Mouse (Mus musculus): ENCODE data around the gene Uqcc1. TPM values are rescaled to one million over a fixed set of nuclear protein-coding genes. Genes with fewer than 3 reads are reported as not detected.
A peak's percentile ranks its signal among the peaks of the same experiment; 100 is the strongest.

Uqcc1 gene
- polyA plus RNA-seq, 1 experiment from 2014 or later = 73.4 TPM

- ChIA-PET POLR2A (no interaction called here), CTCF (interaction anchor here (0.7 kb wide), 1 partner anchor 19 kb away, joined by 3 read pairs; no protein-coding TSS in a partner anchor)
- DNase-seq (ENCODE audit: low read depth, low spot score) = no peak
- ATAC-seq = no peak
- in situ Hi-C loops (cut with MboI; ENCODE audit: low pct_unique_long_range_greater_than_20kb) = no loop called here
- TF ChIP-seq CTCF (IDR thresholded peaks at IDR 0.05) = no peak
- H3K27me3 ChIP-seq = no peaks in the 10 kb centered on the region
Observed at GRCm38 (mm10) chr2:155862573-155863300, 67.4 kb downstream of the Uqcc1 start.

GRCm38 (mm10) chr2:155861581-155861980 lies 68.5 kb downstream of the Uqcc1 start:
- in situ Hi-C loops (cut with MboI; ENCODE audit: low pct_unique_long_range_greater_than_20kb) = no loop called here
- no peak for ATAC-seq

GRCm38 (mm10) chr2:155860102-155860501 lies 70.0 kb downstream of the Uqcc1 start:
- TF ChIP-seq CTCF (IDR thresholded peaks at IDR 0.05) = no peak
- ChIA-PET POLR2A (no interaction called here), CTCF (interaction anchor here (0.8 kb wide), 1 partner anchor 11 kb away, joined by 3 read pairs; no protein-coding TSS in a partner anchor)
- no peaks in the 10 kb centered on the region for H3K27me3 ChIP-seq
- in situ Hi-C loops (cut with MboI; ENCODE audit: low pct_unique_long_range_greater_than_20kb) = no loop called here
- no peak for DNase-seq (ENCODE audit: low read depth, low spot score)
- ATAC-seq = no peak

More at GRCm38 (mm10) chr2:155861581-155861980, 68.5 kb downstream of the Uqcc1 start:
- no peak for DNase-seq (ENCODE audit: low read depth, low spot score)
- H3K27me3 ChIP-seq = no peaks in the 10 kb centered on the region
- POLR2A ChIA-PET = interaction anchor here (0.5 kb wide), 1 partner anchor 769 kb away, joined by 4 read pairs; no protein-coding TSS in a partner anchor
- no peak for TF ChIP-seq CTCF (IDR thresholded peaks at IDR 0.05)
- CTCF ChIA-PET = interaction anchor here (1.0 kb wide), 1 partner anchor 78 kb away, joined by 3 read pairs; no protein-coding TSS in a partner anchor

DNA sequence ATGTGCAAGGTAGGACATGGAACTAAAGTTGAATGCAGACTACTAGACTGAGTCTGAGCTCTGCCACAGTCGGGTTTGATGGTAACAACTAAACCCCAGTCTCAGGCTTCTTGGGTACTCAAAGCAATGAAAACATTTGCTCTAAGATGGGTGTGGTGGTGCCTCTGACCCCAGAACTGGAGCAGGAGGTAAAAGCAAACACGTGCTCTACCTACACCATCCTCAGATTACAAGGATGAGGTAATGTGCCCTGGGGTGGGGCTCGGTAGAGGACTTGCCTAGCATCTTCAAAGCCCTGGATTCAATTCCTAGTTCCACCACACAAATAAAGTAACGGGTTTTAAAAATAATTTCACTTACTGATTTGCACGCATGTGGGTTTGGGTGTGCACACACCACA lies 77.6 kb downstream of the Uqcc1 start:
- POLR2A ChIA-PET = interaction anchor here (0.6 kb wide), 1 partner anchor 89 kb away, joined by 3 read pairs; no protein-coding TSS in a partner anchor
- DNase-seq (ENCODE audit: low read depth, low spot score) (no peak), ATAC-seq (no peak)
- no peak for TF ChIP-seq CTCF (IDR thresholded peaks at IDR 0.05)
- CTCF ChIA-PET = no interaction called here
- no peaks in the 10 kb centered on the region for H3K27me3 ChIP-seq
- in situ Hi-C loops (cut with MboI; ENCODE audit: low pct_unique_long_range_greater_than_20kb) = no loop called here

GRCm38 (mm10) chr2:155850120-155850519 lies 80.0 kb downstream of the Uqcc1 start:
- peak; percentile 67 for DNase-seq (ENCODE audit: low read depth, low spot score)
- TF ChIP-seq CTCF (IDR thresholded peaks at IDR 0.05) = no peak
- ChIA-PET POLR2A (interaction anchor here (1.7 kb wide), 1 partner anchor 79 kb away, joined by 4 read pairs; no protein-coding TSS in a partner anchor), CTCF (interaction anchor here (1.0 to 2.9 kb wide), 3 partner anchors 18 to 104 kb away, joined by 3 to 14 read pairs (median 9); partner anchors contain the start of gene Gdf5)
- ATAC-seq = peak; percentile 40
- in situ Hi-C loops (cut with MboI; ENCODE audit: low pct_unique_long_range_greater_than_20kb) = no loop called here
- H3K27me3 ChIP-seq = no peaks in the 10 kb centered on the region

- in situ Hi-C loops (cut with MboI; ENCODE audit: low pct_unique_long_range_greater_than_20kb) = loop anchor here (5.0 to 25.0 kb wide), 2 partner anchors 98 to 288 kb away; partner anchors contain the start of genes Gdf5, Gm28036, Nfs1 and Romo1
- ChIA-PET POLR2A (interaction anchor here (1.7 kb wide), 1 partner anchor 80 kb away, joined by 4 read pairs; no protein-coding TSS in a partner anchor), CTCF (interaction anchor here (0.8 to 2.9 kb wide), 5 partner anchors 11 to 102 kb away, joined by 3 to 14 read pairs (median 5); partner anchors contain the start of gene Gdf5)
- H3K27me3 ChIP-seq = no peaks in the 10 kb centered on the region
- DNase-seq (ENCODE audit: low read depth, low spot score) (no peak), ATAC-seq (no peak)
- TF ChIP-seq CTCF (IDR thresholded peaks at IDR 0.05) = no peak
Observed at GRCm38 (mm10) chr2:155849464-155849863, 80.6 kb downstream of the Uqcc1 start.

- ATAC-seq (peak; percentile 53), DNase-seq (ENCODE audit: low read depth, low spot score) (no peak)
- peak; percentile 85 for TF ChIP-seq CTCF (IDR thresholded peaks at IDR 0.05)
- POLR2A ChIA-PET = interaction anchor here (1.2 kb wide), 1 partner anchor 10 kb away, joined by 3 read pairs; no protein-coding TSS in a partner anchor
- CTCF ChIA-PET = interaction anchor here (0.8 to 2.9 kb wide), 6 partner anchors 12 to 103 kb away, joined by 3 to 14 read pairs (median 4); partner anchors contain the start of gene Gdf5
- H3K27me3 ChIP-seq = no peaks in the 10 kb centered on the region
- in situ Hi-C loops (cut with MboI; ENCODE audit: low pct_unique_long_range_greater_than_20kb) = loop anchor here (5.0 to 25.0 kb wide), 2 partner anchors 99 to 289 kb away; partner anchors contain the start of genes Gdf5, Gm28036, Nfs1 and Romo1
Observed at GRCm38 (mm10) chr2:155848291-155848690, 81.8 kb downstream of the Uqcc1 start.

- no peaks in the 10 kb centered on the region for H3K27me3 ChIP-seq
- CTCF ChIA-PET = interaction anchor here (2.6 kb wide), 1 partner anchor 15 kb away, joined by 9 read pairs; no protein-coding TSS in a partner anchor
- POLR2A ChIA-PET = interaction anchor here (0.6 to 1.1 kb wide), 2 partner anchors 71 to 98 kb away, joined by 3 read pairs; no protein-coding TSS in a partner anchor
- ATAC-seq (no peak), DNase-seq (ENCODE audit: low read depth, low spot score) (no peak)
- TF ChIP-seq CTCF (IDR thresholded peaks at IDR 0.05) = no peak
- in situ Hi-C loops (cut with MboI; ENCODE audit: low pct_unique_long_range_greater_than_20kb) = loop anchor here (5.0 to 25.0 kb wide), 2 partner anchors 100 to 290 kb away; partner anchors contain the start of genes Gdf5, Gm28036, Nfs1 and Romo1
Observed at GRCm38 (mm10) chr2:155846930-155847329, 83.2 kb downstream of the Uqcc1 start.

DNA sequence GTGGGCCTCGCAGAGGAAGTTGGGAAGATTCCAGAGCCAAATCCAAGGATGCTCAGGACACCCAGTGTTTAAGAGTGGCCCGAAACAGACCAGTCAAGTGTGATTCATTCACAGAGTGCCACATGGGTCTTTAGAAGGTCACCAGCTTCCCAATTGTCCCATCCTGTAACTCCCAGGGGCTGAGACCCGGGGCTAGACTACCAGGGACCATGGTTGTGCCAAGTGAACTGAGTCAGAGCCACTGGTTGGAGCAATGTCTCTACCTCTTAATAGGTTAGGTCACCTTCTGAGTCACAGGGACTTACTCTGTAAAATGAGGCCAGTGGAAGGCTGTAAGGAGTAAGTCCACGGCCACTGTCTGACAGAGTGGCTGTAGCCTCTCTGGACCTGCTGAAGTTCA lies 91.1 kb downstream of the Uqcc1 start:
- ATAC-seq = no peak
- no peaks in the 10 kb centered on the region for H3K27me3 ChIP-seq
- no peak for TF ChIP-seq CTCF (IDR thresholded peaks at IDR 0.05)
- POLR2A ChIA-PET = interaction anchor here (0.9 kb wide), 1 partner anchor 9 kb away, joined by 3 read pairs; no protein-coding TSS in a partner anchor
- in situ Hi-C loops (cut with MboI; ENCODE audit: low pct_unique_long_range_greater_than_20kb) = loop anchor here (25.0 kb wide), 1 partner anchor 298 kb away; the partner anchor contains the start of genes Gm28036, Nfs1 and Romo1
- CTCF ChIA-PET = no interaction called here
- DNase-seq (ENCODE audit: low read depth, low spot score) = no peak

GRCm38 (mm10) chr2:155837961-155838360 lies 92.1 kb downstream of the Uqcc1 start:
- H3K27me3 ChIP-seq = no peaks in the 10 kb centered on the region
- no peak for DNase-seq (ENCODE audit: low read depth, low spot score)
- in situ Hi-C loops (cut with MboI; ENCODE audit: low pct_unique_long_range_greater_than_20kb) = loop anchor here (25.0 kb wide), 1 partner anchor 299 kb away; the partner anchor contains the start of genes Gm28036, Nfs1 and Romo1
- ChIA-PET CTCF (no interaction called here), POLR2A (interaction anchor here (0.9 kb wide), 1 partner anchor 10 kb away, joined by 3 read pairs; no protein-coding TSS in a partner anchor)
- TF ChIP-seq CTCF (IDR thresholded peaks at IDR 0.05) = no peak
- ATAC-seq = no peak
